Mouse (Mus musculus) stomach, embryonic 14.5 days (tissue): ENCODE results near the gene Polr3h. TPM values are rescaled to one million over a fixed set of nuclear protein-coding genes. Genes with fewer than 3 reads are reported as not detected.

ENCODE experiments used
- ATAC-seq: fragments of 200-750 bp; cut with Nextera tagmentation; 2 replicates; pipeline ENCODE4 v1.8.0; 2017; ENCODE audit warnings: low read depth, moderate TSS enrichment; ENCODE audit not compliant: insufficient number of reproducible peaks, insufficient read depth, low FRiP score
- H3K27ac ChIP-seq: fragments of 300-500 bp; sonication (generic); 2 replicates; pipeline ENCODE4 v1.5.1; 2014; ENCODE audit warnings: mild to moderate bottlenecking, low read length, moderate library complexity, mixed read lengths
- H3K27me3 ChIP-seq: fragments of 300-500 bp; sonication (generic); 2 replicates; pipeline ENCODE4 v1.6.1; 2014; ENCODE audit warnings: low read length, control low read depth, mixed read lengths; ENCODE audit not compliant: control insufficient read depth, insufficient read depth
- H3K36me3 ChIP-seq: fragments of 300-500 bp; sonication (generic); 2 replicates; pipeline ENCODE4 v1.6.1; 2014; ENCODE audit warnings: mild to moderate bottlenecking, control low read depth, low read length, moderate library complexity, mixed read lengths; ENCODE audit not compliant: control insufficient read depth, insufficient read depth
- H3K4me1 ChIP-seq: fragments of 300-500 bp; sonication (generic); 2 replicates; pipeline ENCODE4 v1.6.1; 2014; ENCODE audit warnings: low read length, control low read depth, mixed read lengths; ENCODE audit not compliant: control insufficient read depth, insufficient read depth
- H3K4me2 ChIP-seq: fragments of 300-500 bp; sonication (generic); replicated peaks from 2 replicates; pipeline ENCODE4 v1.6.1; 2014; ENCODE audit warnings: low read depth, low read length, control low read depth
- H3K4me3 ChIP-seq: fragments of 300-500 bp; sonication (generic); 2 replicates; pipeline ENCODE4 v1.5.1; 2014; ENCODE audit warnings: low read depth, low read length, control low read depth
- H3K9ac ChIP-seq: fragments of 300-500 bp; sonication (generic); replicated peaks from 2 replicates; pipeline ENCODE4 v1.6.1; 2014; ENCODE audit warnings: low read depth, mild to moderate bottlenecking, control low read depth, low read length, moderate library complexity, mixed read lengths
- H3K9me3 ChIP-seq: fragments of 300-500 bp; sonication (generic); 2 replicates; pipeline ENCODE4 v1.6.1; 2016; ENCODE audit warnings: low read depth, low read length, control low read depth; ENCODE audit not compliant: control insufficient read depth
- WGBS: fragments of 180-500 bp; shearing (Covaris S2); extraction: QIAGEN DNeasy Blood & Tissue Kit; methylation state at CpG from one replicate; pipeline ENCODE4 v1.1.7; 2014; 5-methylcytosine and 5-hydroxymethylcytosine counted together
- polyA plus RNA-seq: library from polyadenylated mRNA; unstranded; fragments of >200 nt; fragmentation: Nextera tagmentation; extraction: Ambion mirVana; gene quantifications from 2 replicates; pipeline ENCODE4 v1.2.1, GENCODE M21; 2014

Polr3h gene
- polyA plus RNA-seq, 1 experiment from 2014 or later = 68.0 TPM

GRCm38 (mm10) chr15:81932951-81933470, 7.0 kb upstream of the Polr3h start:
- 8% methylated on average over 12 of the region's 12 CpGs for WGBS
- peak; percentile 30; the same call in 1 of the 2 replicates for ATAC-seq
- peak overlapping the region; percentile 11; the same call in 1 of the 2 replicates for H3K4me2 ChIP-seq
- peaks cover 12% of the 10 kb centered on the region; the same call in 1 of the 2 replicates for H3K4me1 ChIP-seq
- H3K9ac ChIP-seq = no peak overlapping the region
- H3K36me3 ChIP-seq = no peaks in the 10 kb centered on the region
- H3K9me3 ChIP-seq = no peaks in the 10 kb centered on the region
- no peak overlapping the region; the same call in 1 of the 2 replicates for H3K27ac ChIP-seq
- H3K27me3 ChIP-seq = no peaks in the 10 kb centered on the region
- H3K4me3 ChIP-seq = no peak overlapping the region

DNA sequence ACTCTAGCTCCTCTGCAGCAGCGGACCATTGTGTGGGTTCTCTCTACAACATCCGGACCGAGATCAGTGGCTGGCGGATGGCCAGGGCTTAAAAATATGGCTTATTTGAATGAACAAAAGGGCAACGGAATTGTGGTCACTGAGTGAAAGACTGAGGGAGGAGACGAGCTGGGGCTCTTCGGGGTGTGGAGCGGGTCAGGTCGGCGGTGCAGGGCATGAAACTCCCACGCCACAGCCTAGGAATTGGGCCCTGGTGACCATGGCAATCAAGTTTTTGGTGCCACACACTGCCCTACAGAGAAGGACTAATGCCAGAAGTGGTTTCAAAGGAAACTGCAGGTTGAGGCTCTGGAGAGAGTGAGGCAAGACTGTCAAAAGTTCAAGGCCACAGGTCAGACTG, 2.2 kb upstream of the Polr3h start:
- Histone ChIP-seq H3K4me3 (no peak overlapping the region), H3K27ac (peak overlapping the region; percentile 2; the same call in 1 of the 2 replicates), H3K9me3 (no peaks in the 10 kb centered on the region), H3K9ac (no peak overlapping the region), H3K4me1 (peaks cover 16% of the 10 kb centered on the region), H3K27me3 (no peaks in the 10 kb centered on the region), H3K36me3 (no peaks in the 10 kb centered on the region), H3K4me2 (no peak overlapping the region)
- 52% methylated on average over 11 of the region's 11 CpGs for WGBS
- no peak for ATAC-seq

DNA sequence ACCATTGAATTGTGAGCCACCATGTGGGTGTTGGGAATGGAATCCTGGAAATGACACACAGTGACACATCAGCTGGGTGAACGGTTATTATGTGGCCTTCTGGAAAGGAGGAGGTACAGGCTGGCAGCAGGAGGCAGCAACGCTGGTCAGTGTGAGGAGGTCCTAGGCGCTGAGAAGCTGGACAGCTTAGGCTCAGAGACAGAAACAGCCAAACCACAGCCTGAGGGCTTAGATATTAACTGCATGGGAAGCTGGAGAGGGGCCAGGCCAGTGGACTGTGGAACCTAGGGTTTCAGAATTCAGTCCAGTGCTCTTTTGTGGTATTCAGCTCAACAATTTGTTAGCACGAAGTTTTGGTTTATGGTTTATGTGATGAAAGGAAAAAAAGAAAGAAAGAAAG, 1.7 kb upstream of the Polr3h start:
- no peaks in the 10 kb centered on the region for H3K36me3 ChIP-seq
- no peak overlapping the region for H3K4me2 ChIP-seq
- H3K9ac ChIP-seq = no peak overlapping the region
- 55% methylated on average over 4 of the region's 4 CpGs for WGBS
- H3K4me1 ChIP-seq = peaks cover 16% of the 10 kb centered on the region
- no peak for ATAC-seq
- H3K9me3 ChIP-seq = no peaks in the 10 kb centered on the region
- no peaks in the 10 kb centered on the region for H3K27me3 ChIP-seq
- H3K4me3 ChIP-seq = no peak overlapping the region
- peak overlapping the region; percentile 48; the same call in 1 of the 2 replicates for H3K27ac ChIP-seq

- Histone ChIP-seq H3K27ac (peak overlapping the region; percentile 44; the same call in 1 of the 2 replicates), H3K9ac (no peak overlapping the region), H3K27me3 (no peaks in the 10 kb centered on the region), H3K4me1 (peaks cover 16% of the 10 kb centered on the region), H3K4me2 (peak overlapping the region; percentile 24), H3K4me3 (peak overlapping the region; percentile 9; the same call in 1 of the 2 replicates), H3K9me3 (no peaks in the 10 kb centered on the region), H3K36me3 (no peaks in the 10 kb centered on the region)
- no peak for ATAC-seq
- WGBS = 32% methylated on average over 9 of the region's 9 CpGs
Measured at GRCm38 (mm10) chr15:81926446-81926822, 394 bp upstream of the Polr3h start.

- peak overlapping the region; percentile 86 for H3K4me2 ChIP-seq
- H3K27me3 ChIP-seq = no peaks in the 10 kb centered on the region
- no peaks in the 10 kb centered on the region for H3K36me3 ChIP-seq
- no peak overlapping the region for H3K27ac ChIP-seq
- ATAC-seq = no peak
- H3K4me3 ChIP-seq = peak overlapping the region; percentile 71
- no peaks in the 10 kb centered on the region for H3K9me3 ChIP-seq
- WGBS = 86% methylated on average over 11 of the region's 11 CpGs
- no peak overlapping the region for H3K9ac ChIP-seq
- H3K4me1 ChIP-seq = peaks cover 16% of the 10 kb centered on the region
Measured at GRCm38 (mm10) chr15:81924933-81925332, 1.1 kb downstream of the Polr3h start.

GRCm38 (mm10) chr15:81921255-81921654, 4.8 kb downstream of the Polr3h start:
- no peak for ATAC-seq
- H3K36me3 ChIP-seq = peaks cover 10% of the 10 kb centered on the region
- no peak overlapping the region for H3K4me2 ChIP-seq
- WGBS = 71% methylated on average over 5 of the region's 5 CpGs
- H3K27ac ChIP-seq = no peak overlapping the region
- H3K4me3 ChIP-seq = no peak overlapping the region
- H3K27me3 ChIP-seq = no peaks in the 10 kb centered on the region
- no peaks in the 10 kb centered on the region for H3K9me3 ChIP-seq
- peaks cover 7% of the 10 kb centered on the region; the same call in 1 of the 2 replicates for H3K4me1 ChIP-seq
- no peak overlapping the region for H3K9ac ChIP-seq

DNA sequence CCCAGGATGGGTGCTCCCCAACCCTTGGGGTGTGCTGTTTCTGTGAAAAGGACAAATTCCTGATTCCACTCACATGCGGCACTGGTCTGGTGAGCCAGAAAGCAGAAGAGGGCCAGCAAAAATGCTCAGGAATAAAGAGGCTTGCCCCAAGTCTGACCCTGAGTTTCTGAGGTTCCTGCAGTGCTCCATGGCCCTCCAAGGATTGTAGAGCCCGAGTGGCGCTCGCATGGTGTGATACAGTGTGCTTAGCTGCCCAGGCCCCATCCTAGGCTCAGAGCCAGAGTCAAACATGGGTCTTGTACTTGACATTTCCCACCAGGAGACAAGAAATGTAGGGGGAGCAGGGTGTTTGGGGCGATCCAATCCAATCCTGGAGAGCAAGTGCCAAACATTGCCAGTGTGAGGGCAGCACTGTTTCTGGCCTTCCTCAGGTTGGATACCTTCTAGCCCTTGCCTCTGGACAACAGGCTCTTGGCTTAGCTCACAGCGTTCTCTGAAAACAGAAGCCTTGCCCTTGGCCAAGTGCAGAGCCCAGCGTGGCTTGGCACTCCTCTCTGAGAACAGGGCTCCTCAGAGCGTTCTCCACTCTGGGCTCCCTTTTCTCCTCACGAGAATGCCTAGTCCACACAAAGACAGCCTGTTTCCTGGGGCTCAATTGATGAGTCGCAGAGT, 5.4 kb downstream of the Polr3h start:
- H3K9me3 ChIP-seq = no peaks in the 10 kb centered on the region
- peaks cover 15% of the 10 kb centered on the region for H3K36me3 ChIP-seq
- H3K4me1 ChIP-seq = peaks cover 7% of the 10 kb centered on the region; the same call in 1 of the 2 replicates
- ATAC-seq = no peak
- no peak overlapping the region for H3K27ac ChIP-seq
- H3K4me3 ChIP-seq = no peak overlapping the region
- WGBS = 88% methylated on average over 10 of the region's 10 CpGs
- no peak overlapping the region for H3K4me2 ChIP-seq
- H3K9ac ChIP-seq = no peak overlapping the region
- no peaks in the 10 kb centered on the region for H3K27me3 ChIP-seq

DNA sequence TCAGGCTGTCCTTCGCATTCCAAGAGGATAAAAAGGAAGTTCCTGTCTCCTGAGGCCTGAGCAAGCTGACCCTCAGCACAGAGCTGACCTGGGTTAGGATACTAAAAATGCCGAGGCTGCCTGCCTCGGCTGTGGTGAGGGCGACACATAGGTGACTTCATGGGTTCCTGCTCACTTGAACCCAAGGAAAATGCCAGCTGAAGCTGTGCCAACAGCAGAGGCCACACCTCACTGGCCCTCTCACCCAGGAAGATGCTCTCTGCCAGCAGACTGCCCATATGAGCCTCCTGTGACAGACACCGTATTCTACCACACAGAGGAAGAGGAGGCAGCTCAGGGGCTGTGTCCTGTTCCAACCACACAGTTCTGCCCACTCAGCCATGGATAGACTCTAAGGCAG, 7.0 kb downstream of the Polr3h start:
- Histone ChIP-seq H3K27me3 (no peaks in the 10 kb centered on the region), H3K27ac (no peak overlapping the region), H3K9ac (no peak overlapping the region), H3K36me3 (peaks cover 30% of the 10 kb centered on the region), H3K4me3 (no peak overlapping the region), H3K9me3 (no peaks in the 10 kb centered on the region), H3K4me1 (no peaks in the 10 kb centered on the region), H3K4me2 (no peak overlapping the region)
- no peak for ATAC-seq
- 78% methylated on average over 5 of the region's 5 CpGs for WGBS
